Mouse (Mus musculus): ENCODE data around the gene Cyp4f14.
A peak's percentile ranks its signal among the peaks of the same experiment; 100 is the strongest.

The Cyp4f14 gene

GRCm38 (mm10) chr17:32944402-32945035 is 27.4 kb upstream of the Cyp4f14 start:
- TF ChIP-seq POU5F1 (IDR thresholded peaks at IDR 0.05; ENCODE audit: borderline replicate concordance, low read length) (no peak), CTCF (conservative IDR thresholded peaks at IDR 0.05; ENCODE audit: low read length) (peak; percentile 36; the same call in 1 of the 2 replicates)
- no peaks in the 10 kb centered on the region for H3K9me3 ChIP-seq (ENCODE audit: low read length)

GRCm38 (mm10) chr17:32943661-32944060 is 26.5 kb upstream of the Cyp4f14 start:
- TF ChIP-seq NANOG (IDR thresholded peaks at IDR 0.05; ENCODE audit: borderline replicate concordance, low read length) (no peak), POU5F1 (IDR thresholded peaks at IDR 0.05; ENCODE audit: borderline replicate concordance, low read length) (no peak), CTCF (conservative IDR thresholded peaks at IDR 0.05; ENCODE audit: low read length) (no peak)
- Histone ChIP-seq H3K9me3 (ENCODE audit: low read length) (no peaks in the 10 kb centered on the region), H3K4me3 (replicated peaks; ENCODE audit: low read length) (no peak overlapping the region), H3K4me1 (replicated peaks; ENCODE audit: low read depth, low read length) (peaks cover 31% of the 10 kb centered on the region), H3K36me3 (ENCODE audit: insufficient read depth, low read length) (peaks cover 33% of the 10 kb centered on the region), H3K27me3 (ENCODE audit: insufficient read depth, low read length) (no peaks in the 10 kb centered on the region)

More at GRCm38 (mm10) chr17:32944402-32945035, 27.4 kb upstream of the Cyp4f14 start:
- H3K4me3 ChIP-seq (replicated peaks; ENCODE audit: low read length) = no peak overlapping the region
- no peaks in the 10 kb centered on the region for H3K27me3 ChIP-seq (ENCODE audit: insufficient read depth, low read length)
- peaks cover 32% of the 10 kb centered on the region for H3K36me3 ChIP-seq (ENCODE audit: insufficient read depth, low read length)
- H3K4me1 ChIP-seq (replicated peaks; ENCODE audit: low read depth, low read length) = peaks cover 33% of the 10 kb centered on the region

- TF ChIP-seq NANOG (IDR thresholded peaks at IDR 0.05; ENCODE audit: borderline replicate concordance, low read length) (no peak), CTCF (conservative IDR thresholded peaks at IDR 0.05; ENCODE audit: low read length) (no peak), POU5F1 (IDR thresholded peaks at IDR 0.05; ENCODE audit: borderline replicate concordance, low read length) (no peak)
- Histone ChIP-seq H3K4me3 (replicated peaks; ENCODE audit: low read length) (no peak overlapping the region), H3K27me3 (ENCODE audit: insufficient read depth, low read length) (no peaks in the 10 kb centered on the region), H3K4me1 (replicated peaks; ENCODE audit: low read depth, low read length) (no peaks in the 10 kb centered on the region), H3K36me3 (ENCODE audit: insufficient read depth, low read length) (peaks cover 33% of the 10 kb centered on the region), H3K9me3 (ENCODE audit: low read length) (no peaks in the 10 kb centered on the region)
Observed at GRCm38 (mm10) chr17:32939831-32940230, 22.7 kb upstream of the Cyp4f14 start.

DNA sequence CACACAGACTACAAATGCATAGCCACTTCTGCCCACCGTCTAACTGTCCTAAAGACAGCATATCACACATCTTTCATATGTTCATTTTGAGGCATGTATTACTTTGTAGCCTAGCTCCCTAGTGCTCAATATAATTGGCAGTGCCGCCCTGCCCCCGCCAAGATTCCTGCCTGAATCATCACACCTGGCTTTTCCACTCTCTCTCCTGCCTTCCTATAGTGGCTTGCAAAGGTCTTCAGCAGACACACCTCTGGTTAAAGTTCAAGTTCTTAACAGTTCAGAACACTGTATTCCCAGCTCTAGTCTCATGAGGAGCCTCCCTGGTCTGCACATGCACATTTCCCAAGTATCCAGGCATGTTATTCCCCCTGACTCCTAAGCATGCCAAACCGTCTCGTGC is 10.7 kb upstream of the Cyp4f14 start:
- TF ChIP-seq NANOG (IDR thresholded peaks at IDR 0.05; ENCODE audit: borderline replicate concordance, low read length) (no peak), CTCF (conservative IDR thresholded peaks at IDR 0.05; ENCODE audit: low read length) (no peak), POU5F1 (IDR thresholded peaks at IDR 0.05; ENCODE audit: borderline replicate concordance, low read length) (no peak)
- H3K36me3 ChIP-seq (ENCODE audit: insufficient read depth, low read length) = peaks cover 27% of the 10 kb centered on the region
- H3K4me3 ChIP-seq (replicated peaks; ENCODE audit: low read length) = no peak overlapping the region
- H3K27me3 ChIP-seq (ENCODE audit: insufficient read depth, low read length) = no peaks in the 10 kb centered on the region
- H3K4me1 ChIP-seq (replicated peaks; ENCODE audit: low read depth, low read length) = peaks cover 26% of the 10 kb centered on the region
- no peaks in the 10 kb centered on the region for H3K9me3 ChIP-seq (ENCODE audit: low read length)

- peak overlapping the region; percentile 83 for H3K4me3 ChIP-seq (replicated peaks; ENCODE audit: low read length)
- 0 out of 2 replicates have a peak, but pooled peaks cover 3% of the 10 kb centered on the region for H3K27me3 ChIP-seq (ENCODE audit: insufficient read depth, low read length)
- H3K4me1 ChIP-seq (replicated peaks; ENCODE audit: low read depth, low read length) = peaks cover 31% of the 10 kb centered on the region
- peaks cover 21% of the 10 kb centered on the region for H3K36me3 ChIP-seq (ENCODE audit: insufficient read depth, low read length)
- no peaks in the 10 kb centered on the region for H3K9me3 ChIP-seq (ENCODE audit: low read length)
- TF ChIP-seq CTCF (conservative IDR thresholded peaks at IDR 0.05; ENCODE audit: low read length) (no peak), POU5F1 (IDR thresholded peaks at IDR 0.05; ENCODE audit: borderline replicate concordance, low read length) (no peak), NANOG (IDR thresholded peaks at IDR 0.05; ENCODE audit: borderline replicate concordance, low read length) (no peak)
Observed at GRCm38 (mm10) chr17:32924658-32925312, 7.6 kb upstream of the Cyp4f14 start.

DNA sequence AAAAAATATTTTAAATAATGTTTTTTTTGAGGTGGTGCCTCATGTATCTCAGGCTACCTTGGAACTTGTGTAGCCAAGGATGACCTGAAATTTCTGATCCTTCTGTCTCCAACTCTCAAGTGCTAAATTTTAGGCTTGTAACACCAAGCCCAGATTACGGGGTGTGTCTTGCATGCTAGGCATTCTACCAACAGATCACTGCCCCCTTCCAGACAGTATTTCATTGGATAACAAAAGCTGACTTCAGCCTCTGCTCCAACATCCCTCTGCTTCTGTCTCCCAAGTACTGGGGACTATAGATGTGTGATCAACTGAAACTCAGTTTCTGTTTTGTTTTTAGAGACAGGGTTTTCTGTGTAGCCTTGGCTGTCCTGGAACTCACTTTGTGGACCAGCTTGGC is 6.5 kb upstream of the Cyp4f14 start:
- H3K4me3 ChIP-seq (replicated peaks; ENCODE audit: low read length) = peak overlapping the region; percentile 83
- H3K27me3 ChIP-seq (ENCODE audit: insufficient read depth, low read length) = peaks cover 12% of the 10 kb centered on the region
- peaks cover 11% of the 10 kb centered on the region; the same call in 1 of the 2 replicates for H3K36me3 ChIP-seq (ENCODE audit: insufficient read depth, low read length)
- no peaks in the 10 kb centered on the region for H3K9me3 ChIP-seq (ENCODE audit: low read length)
- no peak for TF ChIP-seq NANOG (IDR thresholded peaks at IDR 0.05; ENCODE audit: borderline replicate concordance, low read length)
- TF ChIP-seq POU5F1 (IDR thresholded peaks at IDR 0.05; ENCODE audit: borderline replicate concordance, low read length) = no peak
- TF ChIP-seq CTCF (conservative IDR thresholded peaks at IDR 0.05; ENCODE audit: low read length) = no peak
- H3K4me1 ChIP-seq (replicated peaks; ENCODE audit: low read depth, low read length) = peaks cover 31% of the 10 kb centered on the region

DNA sequence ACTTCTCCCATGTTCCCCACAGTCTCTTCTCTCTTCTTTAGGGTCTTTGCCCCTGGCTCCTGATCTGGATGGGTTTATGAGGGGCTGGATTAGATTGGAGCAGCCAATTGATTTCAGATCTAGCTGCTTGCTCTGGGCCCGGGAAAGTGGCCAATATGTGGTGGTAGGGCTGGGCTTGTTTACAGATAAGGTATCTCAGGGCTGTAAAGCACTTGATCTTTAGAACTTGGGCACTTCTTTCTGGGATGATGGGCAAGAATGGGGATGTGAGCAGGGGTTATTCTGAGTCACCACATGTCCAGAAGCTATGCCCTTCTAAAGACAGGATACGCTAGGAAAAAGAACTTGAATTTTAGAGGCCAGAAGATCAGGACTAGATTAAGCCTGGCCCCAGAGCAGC is 2.0 kb upstream of the Cyp4f14 start:
- H3K36me3 ChIP-seq (ENCODE audit: insufficient read depth, low read length) = no peaks in the 10 kb centered on the region
- H3K4me1 ChIP-seq (replicated peaks; ENCODE audit: low read depth, low read length) = peaks cover 18% of the 10 kb centered on the region
- no peak overlapping the region for H3K4me3 ChIP-seq (replicated peaks; ENCODE audit: low read length)
- TF ChIP-seq NANOG (IDR thresholded peaks at IDR 0.05; ENCODE audit: borderline replicate concordance, low read length) = no peak
- TF ChIP-seq POU5F1 (IDR thresholded peaks at IDR 0.05; ENCODE audit: borderline replicate concordance, low read length) = no peak
- TF ChIP-seq CTCF (conservative IDR thresholded peaks at IDR 0.05; ENCODE audit: low read length) = no peak
- peaks cover 31% of the 10 kb centered on the region for H3K27me3 ChIP-seq (ENCODE audit: insufficient read depth, low read length)
- H3K9me3 ChIP-seq (ENCODE audit: low read length) = no peaks in the 10 kb centered on the region

DNA sequence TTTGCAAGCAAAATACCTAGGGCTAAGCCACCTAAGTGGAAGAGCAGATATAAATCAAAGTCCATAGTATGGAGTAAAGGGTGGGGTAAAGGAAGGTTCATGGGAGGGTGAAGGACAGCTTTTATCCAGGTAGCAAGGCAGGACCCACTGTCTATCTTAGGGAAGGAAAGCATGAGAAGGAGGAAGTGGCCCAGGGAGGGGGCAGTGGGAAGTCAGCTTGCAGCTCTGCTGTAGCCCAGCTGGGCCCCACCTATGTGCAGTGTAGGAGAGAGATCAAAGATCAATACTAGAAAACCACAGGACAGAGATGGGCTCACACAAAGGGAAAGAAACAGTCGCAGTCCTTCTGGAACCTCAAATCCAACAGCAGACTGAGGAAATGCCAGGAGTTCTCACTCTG is 1.1 kb downstream of the Cyp4f14 start:
- no peaks in the 10 kb centered on the region for H3K36me3 ChIP-seq (ENCODE audit: insufficient read depth, low read length)
- TF ChIP-seq CTCF (conservative IDR thresholded peaks at IDR 0.05; ENCODE audit: low read length) (no peak), NANOG (IDR thresholded peaks at IDR 0.05; ENCODE audit: borderline replicate concordance, low read length) (no peak), POU5F1 (IDR thresholded peaks at IDR 0.05; ENCODE audit: borderline replicate concordance, low read length) (no peak)
- no peaks in the 10 kb centered on the region for H3K9me3 ChIP-seq (ENCODE audit: low read length)
- no peak overlapping the region for H3K4me3 ChIP-seq (replicated peaks; ENCODE audit: low read length)
- H3K27me3 ChIP-seq (ENCODE audit: insufficient read depth, low read length) = peaks cover 44% of the 10 kb centered on the region
- H3K4me1 ChIP-seq (replicated peaks; ENCODE audit: low read depth, low read length) = 0 out of 2 replicates have a peak, but pooled peaks cover 2% of the 10 kb centered on the region

All from E14TG2a.4 (cell line).